Mouse (Mus musculus) bone marrow macrophage, adult 2 months (primary cell): ENCODE measurements around the gene Zfp605.
"Not testable (repeated sequence)": the region's sequence is repeated elsewhere in the genome, so short reads cannot be mapped to it uniquely, and the experiment has no call there.

Source experiments
- CTCF ChIP-seq: IDR thresholded peaks from 2 replicates; pipeline ENCODE4 v1.5.1; 2012; ENCODE audit warnings: low read depth, mild to moderate bottlenecking, low read length, moderate library complexity
- POLR2A ChIP-seq: IDR thresholded peaks from 2 replicates; pipeline ENCODE4 v1.6.1; 2012; ENCODE audit warnings: mild to moderate bottlenecking, low read depth, low read length, borderline replicate concordance

DNA sequence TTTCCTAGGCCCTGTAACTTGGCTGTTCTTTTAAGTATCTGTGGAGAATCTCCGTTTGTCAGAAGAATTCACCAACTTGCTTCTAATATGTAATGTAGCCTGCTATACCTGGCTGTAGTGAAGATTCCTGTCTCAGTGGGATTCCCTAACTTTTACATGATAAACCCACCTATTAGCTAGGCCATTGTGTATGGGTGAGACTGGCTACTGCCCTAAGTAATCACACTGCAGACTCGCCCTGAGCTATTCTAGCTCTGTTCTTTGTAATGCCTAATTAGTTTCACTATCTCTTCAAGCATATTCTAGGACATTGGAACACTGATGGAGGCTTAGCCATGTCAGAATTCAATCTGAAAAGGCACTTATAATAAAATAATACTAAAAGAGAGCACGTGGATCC lies 12.5 kb downstream of the Zfp605 start:
- not testable (repeated sequence) for TF ChIP-seq CTCF, POLR2A
